Mouse (Mus musculus) frontal cortex, adult (tissue): ENCODE results near the gene Gm382.

Source experiments
- ATAC-seq: cut with Nextera tagmentation; 2 replicates; pipeline ENCODE4 v1.9.2; 2017; ENCODE audit warnings: mild to moderate bottlenecking, moderate library complexity, mixed read lengths; ENCODE audit not compliant: low TSS enrichment

Gm382 gene

DNA sequence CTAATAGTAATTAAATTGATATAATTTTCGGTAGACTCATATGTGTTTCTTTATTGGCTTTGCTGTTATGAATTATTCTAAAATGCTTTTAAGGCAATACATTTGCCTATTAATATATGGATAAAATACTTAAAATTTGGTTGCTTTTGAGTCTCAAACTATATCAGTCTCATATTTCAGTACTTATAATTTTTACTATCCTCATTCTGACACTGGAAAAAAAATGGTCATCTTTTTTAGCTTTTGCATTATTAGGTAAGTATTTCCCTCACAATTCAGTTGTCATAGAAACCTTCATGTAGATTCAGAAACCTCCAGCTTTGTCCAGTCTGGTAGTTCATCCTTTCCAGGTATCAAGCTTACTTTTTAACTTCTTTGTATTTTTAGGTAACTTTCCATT, at the start of gene Gm382:
Gene Gm382, plus strand, starts transcription at position 301 of the 400 bp plus-strand sequence.
- no peak for ATAC-seq

DNA sequence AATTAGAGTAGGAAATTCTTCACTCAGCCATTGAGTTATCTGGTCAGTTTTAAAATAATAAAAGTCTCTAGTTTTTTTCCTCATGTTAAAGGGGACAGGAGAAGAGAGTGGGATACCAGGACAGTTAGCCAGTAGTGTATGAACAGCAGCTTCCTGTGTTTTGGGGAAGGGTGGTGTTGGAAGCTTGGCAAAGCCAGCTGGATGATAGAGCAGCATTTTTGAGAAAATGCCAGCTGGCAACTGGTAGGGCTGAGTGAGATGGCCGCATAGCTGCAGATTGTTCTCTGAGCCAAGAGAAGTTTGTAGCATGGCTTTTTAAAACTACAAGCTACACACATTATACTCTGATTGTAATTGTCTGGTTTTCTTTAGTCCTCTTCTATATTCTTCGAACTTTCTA, 30.4 kb downstream of the Gm382 start:
- no peak for ATAC-seq

DNA sequence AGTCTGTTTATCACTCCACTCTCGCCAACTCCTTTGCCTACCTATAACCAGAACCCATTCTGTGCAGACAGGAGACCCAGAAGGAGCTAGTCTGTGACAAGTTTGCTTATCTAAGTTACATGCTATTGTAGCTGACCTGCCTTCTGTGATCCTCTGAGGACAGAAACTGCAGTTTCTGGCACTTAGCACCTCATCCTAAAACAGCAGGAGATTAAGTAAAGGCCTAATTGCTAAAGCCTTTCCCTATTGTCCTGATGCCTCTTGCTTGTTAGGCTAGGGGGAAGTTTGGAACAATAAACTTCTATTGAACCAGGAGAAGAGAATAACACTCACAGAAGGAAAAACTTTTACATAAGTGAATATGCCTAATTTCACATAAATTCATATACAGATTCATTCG, 51.5 kb downstream of the Gm382 start:
- no peak for ATAC-seq

DNA sequence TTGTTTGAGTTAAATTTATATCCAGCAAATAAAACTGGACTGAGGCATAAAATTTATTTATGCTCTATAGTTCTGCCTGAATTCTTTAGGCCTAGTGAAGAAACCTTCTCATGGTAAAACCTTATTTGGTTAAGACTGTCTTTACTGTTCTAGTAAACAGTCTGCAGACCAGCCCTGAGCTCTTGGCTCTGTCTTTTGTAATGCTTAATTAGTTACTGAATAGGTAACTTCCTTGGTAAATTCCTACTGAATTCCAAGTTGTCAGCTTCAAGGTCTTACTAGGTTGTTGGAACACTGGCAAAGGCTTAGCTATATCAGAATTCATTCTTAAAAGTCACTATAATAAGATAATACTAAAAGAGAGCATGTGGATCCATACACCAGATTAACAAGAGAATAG, 53.3 kb downstream of the Gm382 start:
- ATAC-seq, result no peak

DNA sequence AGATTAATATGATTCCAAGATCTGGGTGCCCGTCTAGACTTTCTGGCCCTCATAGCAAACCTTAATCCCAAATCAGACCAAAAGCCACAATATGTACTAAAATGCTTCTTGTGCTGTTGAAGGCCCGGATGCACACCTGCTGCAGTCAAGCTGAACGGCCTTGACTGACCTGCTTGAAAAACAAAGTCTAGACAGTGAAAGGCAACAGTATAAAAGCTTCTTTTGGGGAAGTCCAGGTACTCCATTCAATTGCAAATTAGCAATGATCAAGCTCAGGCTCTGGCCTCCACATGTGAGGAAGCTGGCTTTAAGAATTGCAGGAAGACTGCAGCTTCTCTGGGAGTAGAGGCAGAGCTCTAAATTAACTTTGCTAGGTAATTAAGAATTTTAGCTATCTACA, 54.2 kb downstream of the Gm382 start:
- no peak for ATAC-seq

DNA sequence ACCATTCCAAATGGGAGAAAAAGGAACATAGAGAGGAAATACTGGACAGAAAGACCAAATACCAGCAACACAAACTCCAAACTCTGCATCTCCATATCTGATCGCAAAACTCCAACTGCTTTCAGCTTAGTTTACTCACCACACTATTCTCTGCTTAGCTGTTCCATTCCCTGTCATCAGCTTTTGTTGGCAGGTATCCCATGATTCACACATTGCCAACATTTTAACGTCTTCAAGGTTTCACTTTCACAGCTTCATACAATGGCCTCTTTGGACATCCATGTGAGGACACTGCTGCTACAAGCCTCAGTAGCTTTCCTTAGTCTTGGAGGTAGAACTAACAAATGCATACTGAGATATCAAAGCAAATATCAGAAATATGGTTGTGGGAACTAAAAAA, 64.6 kb downstream of the Gm382 start:
- ATAC-seq, result no peak
